Mouse (Mus musculus): ENCODE measurements around the gene Fez1. TPM values are rescaled to one million over a fixed set of nuclear protein-coding genes. Genes with fewer than 3 reads are reported as not detected.

The Fez1 gene
- total RNA-seq, 2 experiments from 2014 or later = 274 to 276 TPM

GRCm38 (mm10) chr9:36918582-36918981 is 96.9 kb downstream of the Fez1 start:
- no peak overlapping the region for H3K4me3 ChIP-seq
- no peak for TF ChIP-seq CTCF (conservative IDR thresholded peaks at IDR 0.05)
- H3K27ac ChIP-seq = no peak overlapping the region
- no peak for DNase-seq (ENCODE audit: low spot score in 2 of 2)

- no peak overlapping the region for H3K4me3 ChIP-seq
- peak overlapping the region; percentile 62; the same call in 1 of the 2 replicates for H3K27ac ChIP-seq
- DNase-seq (ENCODE audit: low spot score in 2 of 2) = no peak
- TF ChIP-seq CTCF (conservative IDR thresholded peaks at IDR 0.05) = no peak
Observed at GRCm38 (mm10) chr9:36919472-36919871, 97.8 kb downstream of the Fez1 start.

- peak; percentile 64 to 81 for DNase-seq (ENCODE audit: low spot score in 2 of 2)
- Histone ChIP-seq H3K27ac (peak overlapping the region; percentile 91), H3K4me3 (no peak overlapping the region)
- no peak for TF ChIP-seq CTCF (conservative IDR thresholded peaks at IDR 0.05)
Observed at GRCm38 (mm10) chr9:36921718-36922415, 100.2 kb downstream of the Fez1 start.

- no peak for DNase-seq (ENCODE audit: low spot score in 2 of 2)
- TF ChIP-seq CTCF (conservative IDR thresholded peaks at IDR 0.05) = no peak
- Histone ChIP-seq H3K4me3 (no peak overlapping the region), H3K27ac (peak overlapping the region; percentile 91)
Observed at GRCm38 (mm10) chr9:36923753-36924152, 102.1 kb downstream of the Fez1 start.

Other genes with a start within 250 kb of the Fez1 start
- gene Gm17689, start 239.2 kb upstream of the Fez1 start, total RNA-seq (2021) = not detected
- not detected for gene A630095E13Rik, start 178.5 kb upstream of the Fez1 start, total RNA-seq (2021)
- gene Acrv1, start 128.6 kb upstream of the Fez1 start, total RNA-seq (2021) = not detected
- 1 to 10 TPM; 2.1 to 2.6 TPM for gene Chek1, start 94.8 kb upstream of the Fez1 start, total RNA-seq (2021)
- 10 to 100 TPM; 70.6 to 80.9 TPM for gene Stt3a, start 54.2 kb upstream of the Fez1 start, total RNA-seq (2021)
- gene Ei24, start 24.5 kb upstream of the Fez1 start, total RNA-seq (2021) = 100 to 1,000 TPM in 1 of 2 experiments, 10 to 100 TPM in 1; 97.7 to 102 TPM